Mouse (Mus musculus): ENCODE measurements around the gene Ssb.
"Not testable (repeated sequence)": the region's sequence is repeated elsewhere in the genome, so short reads cannot be mapped to it uniquely, and the experiment has no call there.

Gene Ssb

GRCm38 (mm10) chr2:69862117-69862657, 825 bp downstream of the Ssb start:
- DNase-seq (ENCODE audit: low spot score in 2 of 2) = no peak

- DNase-seq (ENCODE audit: low spot score in 2 of 2) = no peak
These were observed 22.6 kb downstream of the Ssb start for GRCm38 (mm10) chr2:69883990-69884391.

GRCm38 (mm10) chr2:69884581-69884980, 23.2 kb downstream of the Ssb start:
- DNase-seq (ENCODE audit: low spot score in 2 of 2) = no peak

- DNase-seq (ENCODE audit: low spot score in 2 of 2) = no peak
These were observed 23.7 kb downstream of the Ssb start for GRCm38 (mm10) chr2:69885050-69885449.

GRCm38 (mm10) chr2:69885451-69886305, 24.3 kb downstream of the Ssb start, which contains the start of gene Mettl5:
Gene Mettl5 (minus strand): TSS chr2:69885615.
- peak; percentile 77 to 86 for DNase-seq (ENCODE audit: low spot score in 2 of 2)

GRCm38 (mm10) chr2:69888957-69889356, 27.6 kb downstream of the Ssb start:
- no peak for DNase-seq (ENCODE audit: low spot score in 2 of 2)

- DNase-seq (ENCODE audit: low spot score in 2 of 2) = no peak
These were observed 29.5 kb downstream of the Ssb start for GRCm38 (mm10) chr2:69890843-69891242.

GRCm38 (mm10) chr2:69893145-69893544, 31.8 kb downstream of the Ssb start:
- DNase-seq (ENCODE audit: low spot score in 2 of 2) = no peak

GRCm38 (mm10) chr2:69893891-69894290, 32.5 kb downstream of the Ssb start:
- DNase-seq (ENCODE audit: low spot score in 2 of 2) = no peak

GRCm38 (mm10) chr2:69895502-69896223, 34.3 kb downstream of the Ssb start:
- DNase-seq (ENCODE audit: low spot score in 2 of 2) = no peak

GRCm38 (mm10) chr2:69896224-69896581, 34.8 kb downstream of the Ssb start:
- no peak for DNase-seq (ENCODE audit: low spot score in 2 of 2)

- peak; percentile 90 to 95 for DNase-seq (ENCODE audit: low spot score in 2 of 2)
These were observed 35.8 kb downstream of the Ssb start, which contains the start of gene Ubr3 for GRCm38 (mm10) chr2:69897039-69897617. Gene Ubr3 (plus strand): TSS chr2:69897246.

- peak; percentile 36 to 44 for DNase-seq (ENCODE audit: low spot score in 2 of 2)
These were observed 36.5 kb downstream of the Ssb start for GRCm38 (mm10) chr2:69897618-69898575.

- no peak for DNase-seq (ENCODE audit: low spot score in 2 of 2)
These were observed 42.2 kb downstream of the Ssb start for GRCm38 (mm10) chr2:69903541-69903940.

GRCm38 (mm10) chr2:69907394-69907793, 46.0 kb downstream of the Ssb start:
- DNase-seq (ENCODE audit: low spot score in 2 of 2) = not testable (repeated sequence)

GRCm38 (mm10) chr2:69912801-69913200, 51.4 kb downstream of the Ssb start:
- DNase-seq (ENCODE audit: low spot score in 2 of 2) = no peak

GRCm38 (mm10) chr2:69917301-69917700, 55.9 kb downstream of the Ssb start:
- no peak for DNase-seq (ENCODE audit: low spot score in 2 of 2)

All from frontal cortex, postnatal 14 days (tissue).